Mouse (Mus musculus) forebrain, embryonic 16.5 days (tissue): Measurements from ENCODE around the gene Chst11. TPM values are rescaled to one million over a fixed set of nuclear protein-coding genes. Genes with fewer than 3 reads are reported as not detected.

Experiments
- ATAC-seq: fragments of 200-750 bp; cut with Nextera tagmentation; 2 replicates; pipeline ENCODE4 v1.8.0; 2017; ENCODE audit warnings: mild to moderate bottlenecking, moderate library complexity
- H3K27ac ChIP-seq: fragments of 300-500 bp; sonication (generic); 2 replicates; pipeline ENCODE4 v1.5.1; 2014; ENCODE audit warnings: low read length, control low read depth
- H3K27me3 ChIP-seq: fragments of 300-500 bp; sonication (generic); replicated peaks from 2 replicates; pipeline ENCODE4 v1.6.1; 2014; ENCODE audit warnings: low read length; ENCODE audit not compliant: control insufficient read depth, insufficient read depth
- H3K36me3 ChIP-seq: fragments of 300-500 bp; sonication (generic); 2 replicates; pipeline ENCODE4 v1.6.1; 2014; ENCODE audit not compliant: control insufficient read depth, insufficient read depth
- H3K4me1 ChIP-seq: fragments of 300-500 bp; sonication (generic); replicated peaks from 2 replicates; pipeline ENCODE4 v1.6.1; 2014; ENCODE audit warnings: low read length; ENCODE audit not compliant: control insufficient read depth, insufficient read depth
- H3K4me2 ChIP-seq: fragments of 300-500 bp; sonication (generic); 2 replicates; pipeline ENCODE4 v1.6.1; 2014; ENCODE audit warnings: mild to moderate bottlenecking, low read length, control low read depth
- H3K4me3 ChIP-seq: fragments of 300-500 bp; sonication (generic); replicated peaks from 2 replicates; pipeline ENCODE4 v1.5.1; 2014; ENCODE audit warnings: mild to moderate bottlenecking, low read length, control low read depth
- H3K9ac ChIP-seq: fragments of 300-500 bp; sonication (generic); replicated peaks from 2 replicates; pipeline ENCODE4 v1.6.1; 2014; ENCODE audit warnings: low read depth, low read length, control low read depth
- H3K9me3 ChIP-seq: fragments of 300-500 bp; sonication (generic); 2 replicates; pipeline ENCODE4 v1.6.1; 2016; ENCODE audit warnings: low read length; ENCODE audit not compliant: control insufficient read depth
- WGBS: fragments of 180-500 bp; shearing (Covaris S2); extraction: QIAGEN DNeasy Blood & Tissue Kit; methylation state at CpG from one replicate; pipeline ENCODE4 v1.1.7; 2014; 5-methylcytosine and 5-hydroxymethylcytosine counted together
- polyA plus RNA-seq: library from polyadenylated mRNA; unstranded; fragments of >200 nt; fragmentation: Nextera tagmentation; extraction: Ambion mirVana; gene quantifications from 2 replicates; pipeline ENCODE4 v1.2.1, GENCODE M21; 2015

Chst11 gene
- polyA plus RNA-seq, 1 experiment from 2014 or later = 3.4 TPM

DNA sequence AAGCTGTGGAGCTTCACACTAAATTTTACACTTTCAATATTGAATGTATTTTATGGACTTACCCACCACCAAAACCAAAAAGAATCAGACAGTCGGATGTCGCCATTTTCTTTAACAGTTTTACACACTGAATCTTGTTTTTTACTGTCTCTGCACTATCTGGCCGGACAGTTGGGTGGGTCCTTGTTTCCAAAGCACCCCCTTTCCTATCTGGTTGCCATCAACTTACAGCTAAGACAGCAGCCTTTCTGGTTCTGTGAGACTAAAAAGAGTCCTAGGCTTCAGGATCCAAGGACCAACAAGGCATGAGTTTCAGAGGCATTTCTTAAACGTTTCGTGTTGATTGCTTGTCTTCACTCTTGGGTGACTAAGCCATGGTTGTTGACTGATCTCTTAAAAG lies 168.1 kb downstream of the Chst11 start:
- 94% methylated on average over 5 of the region's 5 CpGs for WGBS
- ATAC-seq = no peak
- Histone ChIP-seq H3K36me3 (no peaks in the 10 kb centered on the region), H3K9ac (no peak overlapping the region), H3K4me1 (peaks cover 21% of the 10 kb centered on the region), H3K9me3 (no peaks in the 10 kb centered on the region), H3K4me3 (no peak overlapping the region), H3K4me2 (no peak overlapping the region), H3K27me3 (no peaks in the 10 kb centered on the region), H3K27ac (no peak overlapping the region)

DNA sequence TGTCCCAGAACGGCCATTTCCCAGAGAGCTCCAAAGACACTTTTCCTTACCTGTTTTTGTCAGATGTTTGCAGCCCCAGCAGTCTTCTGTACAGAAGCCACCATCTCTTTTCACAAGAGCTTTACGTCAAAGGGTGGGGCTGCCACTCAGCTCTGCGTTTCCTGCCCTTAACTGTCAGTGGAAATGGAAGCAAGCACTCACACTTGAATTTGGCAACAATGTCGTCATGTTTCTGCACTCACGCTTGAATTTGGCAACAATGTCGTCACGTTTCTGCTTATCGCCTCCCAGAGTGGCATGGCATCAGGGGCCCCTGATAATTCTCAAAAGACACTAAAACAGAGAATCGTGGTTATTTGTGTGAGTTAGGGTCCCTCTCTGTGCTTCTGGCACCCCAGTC lies 168.6 kb downstream of the Chst11 start:
- no peak for ATAC-seq

DNA sequence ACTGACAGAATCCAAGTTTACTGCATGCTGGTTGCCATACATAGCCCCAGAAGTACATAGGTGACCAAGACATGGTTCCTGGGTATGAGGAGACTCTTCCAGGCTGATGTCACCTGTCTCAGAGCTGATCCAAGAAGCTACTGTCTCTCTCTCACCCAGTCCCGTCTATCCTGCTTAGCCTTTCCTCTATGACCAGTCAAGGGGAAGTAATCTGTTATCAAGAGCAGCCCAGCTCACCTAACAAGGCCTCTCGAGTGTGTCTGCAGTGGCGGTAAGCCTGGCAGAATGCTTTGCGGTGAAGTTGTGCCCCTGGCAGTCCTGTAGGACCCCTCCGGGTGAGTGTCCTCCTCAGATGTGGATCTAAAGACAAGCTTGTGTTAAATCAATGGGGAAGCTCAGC lies 172.0 kb downstream of the Chst11 start:
- H3K4me3 ChIP-seq = no peak overlapping the region
- no peak overlapping the region for H3K9ac ChIP-seq
- no peaks in the 10 kb centered on the region for H3K9me3 ChIP-seq
- H3K27me3 ChIP-seq = no peaks in the 10 kb centered on the region
- H3K4me2 ChIP-seq = no peak overlapping the region
- 39% methylated on average over 5 of the region's 5 CpGs for WGBS
- no peak for ATAC-seq
- no peak overlapping the region for H3K27ac ChIP-seq
- H3K4me1 ChIP-seq = peaks cover 14% of the 10 kb centered on the region
- H3K36me3 ChIP-seq = no peaks in the 10 kb centered on the region

More for the DNA sequence above, 168.6 kb downstream of the Chst11 start:
- Histone ChIP-seq H3K27me3 (no peaks in the 10 kb centered on the region), H3K4me3 (no peak overlapping the region), H3K9ac (no peak overlapping the region), H3K4me2 (no peak overlapping the region), H3K36me3 (no peaks in the 10 kb centered on the region), H3K4me1 (peaks cover 23% of the 10 kb centered on the region), H3K27ac (no peak overlapping the region), H3K9me3 (no peaks in the 10 kb centered on the region)
- WGBS = 68% methylated on average over 9 of the region's 9 CpGs

DNA sequence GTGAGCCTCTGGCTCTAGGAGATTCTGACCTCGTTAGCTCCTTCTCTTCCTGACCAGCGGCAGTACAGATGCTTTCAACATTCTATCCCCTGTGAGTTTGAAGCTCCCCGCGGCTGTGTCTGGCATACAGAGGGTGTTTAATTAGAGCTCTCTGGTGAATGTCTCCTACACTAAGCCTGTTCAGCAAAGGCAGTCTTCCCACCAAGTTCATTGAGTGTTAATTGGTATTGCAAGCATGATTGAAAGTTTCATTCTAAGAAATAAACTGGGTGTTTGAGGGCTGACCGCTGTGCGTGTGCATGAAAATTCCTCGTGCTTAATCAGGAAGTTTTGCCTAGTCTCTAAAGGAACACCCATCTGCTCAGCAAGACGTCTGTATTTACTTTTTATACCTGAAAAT lies 173.0 kb downstream of the Chst11 start:
- H3K27ac ChIP-seq = no peak overlapping the region
- 10% methylated on average over 8 of the region's 8 CpGs for WGBS
- peak; percentile 39; the same call in 1 of the 2 replicates for ATAC-seq

DNA sequence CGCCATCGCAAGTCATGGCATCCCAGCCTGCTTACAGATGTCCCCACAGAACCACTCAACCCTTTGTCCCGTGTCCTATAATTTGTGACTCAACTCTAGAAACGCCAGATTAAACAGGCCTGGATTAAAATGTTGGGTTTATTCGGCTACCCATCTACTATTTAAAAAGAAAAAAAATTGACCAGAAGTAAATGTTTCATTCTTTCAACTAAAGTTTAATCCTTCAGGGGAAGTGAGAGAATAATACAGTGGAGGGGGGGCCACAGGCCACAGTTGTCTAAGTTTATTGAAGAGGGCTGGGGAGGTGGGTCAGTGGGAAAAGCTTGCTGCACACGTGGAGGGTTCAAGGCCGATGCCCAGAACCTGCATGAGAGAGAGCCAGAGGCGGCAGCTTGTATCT lies 173.9 kb downstream of the Chst11 start:
- Histone ChIP-seq H3K4me1 (peaks cover 28% of the 10 kb centered on the region), H3K9ac (no peak overlapping the region), H3K4me2 (no peak overlapping the region), H3K27ac (no peak overlapping the region), H3K4me3 (no peak overlapping the region), H3K36me3 (no peaks in the 10 kb centered on the region), H3K27me3 (no peaks in the 10 kb centered on the region), H3K9me3 (no peaks in the 10 kb centered on the region)
- no peak for ATAC-seq
- WGBS = 85% methylated on average over 8 of the region's 8 CpGs

More for the DNA sequence above, 173.0 kb downstream of the Chst11 start:
- H3K9ac ChIP-seq = no peak overlapping the region
- H3K4me1 ChIP-seq = peaks cover 23% of the 10 kb centered on the region
- no peak overlapping the region for H3K4me3 ChIP-seq
- no peak overlapping the region for H3K4me2 ChIP-seq
- no peaks in the 10 kb centered on the region for H3K9me3 ChIP-seq
- H3K36me3 ChIP-seq = no peaks in the 10 kb centered on the region
- no peaks in the 10 kb centered on the region for H3K27me3 ChIP-seq

DNA sequence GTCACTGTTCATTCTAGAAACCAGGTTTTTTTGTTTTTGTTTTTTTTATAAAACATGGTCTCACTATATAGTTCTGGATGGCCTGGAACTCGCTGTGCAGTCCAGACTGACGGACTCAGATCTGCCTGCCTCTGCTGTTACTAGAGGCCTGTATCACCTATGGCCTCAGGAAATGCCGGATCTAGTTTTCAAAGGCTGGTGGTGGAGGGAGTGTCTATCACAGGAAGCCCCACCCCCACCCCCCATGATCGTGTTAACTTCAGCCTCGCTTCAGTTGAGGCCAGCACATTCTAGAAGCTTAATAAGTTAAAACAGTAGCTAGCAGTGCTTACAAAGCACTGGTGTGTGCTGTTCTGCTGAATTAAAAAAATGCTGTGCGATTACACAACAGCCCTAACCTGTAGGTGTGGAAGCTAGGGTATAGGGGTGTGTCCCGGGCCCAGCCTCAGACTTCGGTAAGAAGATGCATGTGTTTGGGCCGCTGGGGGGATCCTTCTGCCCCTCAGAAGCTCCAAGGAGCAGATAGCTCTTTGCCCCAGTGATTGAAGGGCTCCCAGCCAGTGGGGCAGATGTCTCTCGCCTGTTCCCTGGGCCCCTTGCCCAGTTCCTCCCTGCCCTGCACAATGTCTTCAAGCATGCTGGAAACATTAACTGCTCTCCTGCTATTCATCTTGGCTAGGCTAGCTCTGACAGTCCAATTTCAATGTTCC lies 176.5 kb downstream of the Chst11 start:
- Histone ChIP-seq H3K4me3 (no peak overlapping the region), H3K9ac (no peak overlapping the region), H3K27me3 (no peaks in the 10 kb centered on the region), H3K4me1 (peaks cover 32% of the 10 kb centered on the region), H3K27ac (peak overlapping the region; percentile 37; the same call in 1 of the 2 replicates), H3K36me3 (no peaks in the 10 kb centered on the region), H3K9me3 (no peaks in the 10 kb centered on the region), H3K4me2 (no peak overlapping the region)
- WGBS = 55% methylated on average over 10 of the region's 10 CpGs
- ATAC-seq = peak; percentile 78

DNA sequence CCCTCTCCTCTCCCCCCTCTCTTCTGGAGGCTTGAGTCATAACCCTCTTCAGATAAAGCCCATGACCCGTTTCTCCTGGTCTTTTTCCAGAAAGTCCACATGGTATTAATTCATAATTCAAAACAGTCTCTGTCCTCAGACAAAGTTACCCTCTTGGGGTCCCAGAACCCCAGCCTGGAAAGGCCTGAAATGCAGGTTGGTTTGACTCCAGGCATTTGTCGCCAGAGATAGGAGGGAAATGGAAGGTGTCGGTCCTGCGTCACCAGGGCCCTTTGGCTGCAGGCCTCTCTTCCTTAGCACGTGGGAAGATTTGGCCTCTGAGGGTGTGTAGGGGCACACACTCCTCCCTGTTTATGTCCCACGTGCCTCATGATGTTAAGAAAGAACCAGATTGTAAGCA lies 178.6 kb downstream of the Chst11 start:
- Histone ChIP-seq H3K9ac (no peak overlapping the region), H3K36me3 (no peaks in the 10 kb centered on the region), H3K27ac (no peak overlapping the region), H3K4me1 (peaks cover 27% of the 10 kb centered on the region), H3K9me3 (no peaks in the 10 kb centered on the region), H3K27me3 (no peaks in the 10 kb centered on the region), H3K4me2 (no peak overlapping the region), H3K4me3 (no peak overlapping the region)
- WGBS = 47% methylated on average over 6 of the region's 6 CpGs
- no peak for ATAC-seq

DNA sequence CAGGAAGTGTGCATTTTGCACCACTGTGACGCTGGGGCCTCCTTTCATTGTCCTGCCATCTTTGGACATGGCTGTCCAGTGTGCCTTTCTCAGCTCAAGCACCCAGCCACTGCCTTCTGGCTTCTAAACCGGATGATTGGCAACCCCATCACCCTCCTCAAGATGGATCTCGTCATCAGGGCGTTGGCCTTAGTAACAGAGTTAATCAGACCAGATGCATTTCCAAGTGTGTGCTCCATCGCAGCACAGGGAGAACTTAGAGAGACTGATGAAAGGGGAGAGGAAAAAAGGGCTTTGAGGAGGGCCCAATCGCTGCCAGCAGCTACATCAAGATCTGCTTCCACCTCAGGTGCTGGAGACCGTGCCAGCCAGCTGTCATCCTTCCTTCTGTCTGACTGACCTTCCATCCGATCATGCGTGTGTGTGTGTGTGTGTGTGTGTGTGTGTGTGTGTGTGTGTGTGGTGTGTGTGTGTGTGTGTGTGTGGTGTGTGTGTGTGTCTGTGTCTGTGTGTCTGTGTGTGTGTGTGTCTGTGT lies 179.7 kb downstream of the Chst11 start:
- ATAC-seq = no peak
- H3K27me3 ChIP-seq = no peaks in the 10 kb centered on the region
- WGBS = 66% methylated on average over 8 of the region's 9 CpGs
- H3K27ac ChIP-seq = no peak overlapping the region
- H3K4me1 ChIP-seq = peaks cover 27% of the 10 kb centered on the region
- no peak overlapping the region for H3K4me2 ChIP-seq
- no peaks in the 10 kb centered on the region for H3K9me3 ChIP-seq
- no peak overlapping the region for H3K4me3 ChIP-seq
- H3K9ac ChIP-seq = no peak overlapping the region
- no peaks in the 10 kb centered on the region for H3K36me3 ChIP-seq

DNA sequence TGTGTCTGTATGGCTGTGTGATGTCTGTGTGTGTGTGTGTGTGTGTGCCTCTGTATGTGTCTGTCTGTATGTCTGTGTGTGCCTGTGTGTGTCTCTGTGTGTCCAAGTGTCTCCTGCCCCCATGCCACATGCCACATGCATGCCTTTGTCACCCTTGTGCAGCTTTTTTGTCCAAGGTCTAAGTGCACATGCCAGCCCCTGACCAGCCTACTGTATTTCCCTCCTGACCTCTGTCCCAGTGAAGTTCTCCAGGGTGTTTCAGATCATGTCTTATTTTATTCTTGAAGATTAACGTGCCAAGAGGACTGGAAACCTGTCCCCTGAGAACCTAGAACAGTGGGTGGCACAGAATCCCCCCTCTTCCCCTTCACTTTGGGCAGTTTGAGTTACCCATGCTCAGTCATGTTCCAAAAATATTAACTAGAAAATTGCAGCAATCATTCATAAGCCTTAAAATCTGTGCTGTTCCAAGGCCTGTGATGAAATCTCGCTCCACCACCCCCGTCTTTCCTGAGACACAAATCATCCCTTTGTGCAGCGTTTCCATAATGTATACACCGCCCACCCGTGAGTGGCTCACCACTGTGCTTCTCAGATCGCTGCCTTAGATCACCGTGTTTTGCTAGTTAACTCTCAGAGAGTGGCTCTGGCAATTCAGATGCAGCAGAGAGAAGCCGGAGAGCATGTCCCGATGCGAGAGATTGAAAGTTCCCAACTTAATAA lies 180.4 kb downstream of the Chst11 start:
- H3K4me1 ChIP-seq = peaks cover 27% of the 10 kb centered on the region
- no peak overlapping the region for H3K4me3 ChIP-seq
- H3K36me3 ChIP-seq = no peaks in the 10 kb centered on the region
- WGBS = 68% methylated on average over 11 of the region's 11 CpGs
- no peaks in the 10 kb centered on the region for H3K27me3 ChIP-seq
- H3K27ac ChIP-seq = no peak overlapping the region
- no peak overlapping the region for H3K4me2 ChIP-seq
- H3K9ac ChIP-seq = no peak overlapping the region
- ATAC-seq = no peak
- no peaks in the 10 kb centered on the region for H3K9me3 ChIP-seq
